Mouse (Mus musculus): ENCODE data around the gene Slc5a5.

The Slc5a5 gene

GRCm38 (mm10) chr8:70892022-70892895 lies at the start of gene Slc5a5:
TSS of gene Slc5a5 (minus strand) at chr8:70892757.
- DNase-seq, result no peak

- no peak for DNase-seq
Observed at GRCm38 (mm10) chr8:70941478-70941877, 48.9 kb upstream of the Slc5a5 start.

GRCm38 (mm10) chr8:70937200-70937599 lies 44.6 kb upstream of the Slc5a5 start:
- no peak for DNase-seq

- no peak for DNase-seq
Observed at GRCm38 (mm10) chr8:70934786-70935185, 42.2 kb upstream of the Slc5a5 start.

GRCm38 (mm10) chr8:70933036-70933435 lies 40.5 kb upstream of the Slc5a5 start:
- DNase-seq, result no peak

- DNase-seq, result no peak
Observed at GRCm38 (mm10) chr8:70931731-70932130, 39.2 kb upstream of the Slc5a5 start.

DNA sequence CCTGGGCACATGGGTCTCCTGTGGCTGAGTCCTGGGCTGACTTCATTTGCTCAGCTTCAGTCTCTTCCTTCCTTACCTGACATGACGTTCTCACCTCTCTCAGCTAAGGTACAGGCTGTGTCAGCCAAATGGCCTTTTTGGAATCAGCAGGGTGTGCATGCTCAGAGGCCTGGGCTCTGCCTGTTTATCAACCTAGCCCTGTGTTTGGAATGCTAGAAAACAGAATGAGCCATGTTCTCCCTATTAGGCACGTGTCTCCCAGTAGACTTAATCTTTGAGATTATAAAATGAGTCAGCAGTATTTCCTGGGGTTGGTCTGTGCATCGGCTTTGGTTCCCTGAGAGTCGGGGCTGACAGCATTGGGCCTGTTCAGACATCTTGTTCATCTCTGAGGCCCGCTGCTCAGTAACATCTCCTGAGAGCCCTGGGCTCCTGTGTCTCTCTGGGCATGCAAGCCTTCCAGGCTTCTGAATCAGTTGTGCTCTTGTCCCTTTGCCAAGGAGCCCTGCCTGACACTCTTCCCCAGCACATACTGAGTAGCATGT lies 36.3 kb upstream of the Slc5a5 start:
- DNase-seq, result no peak

GRCm38 (mm10) chr8:70928096-70928495 lies 35.5 kb upstream of the Slc5a5 start:
- DNase-seq, result peak; percentile 14

DNA sequence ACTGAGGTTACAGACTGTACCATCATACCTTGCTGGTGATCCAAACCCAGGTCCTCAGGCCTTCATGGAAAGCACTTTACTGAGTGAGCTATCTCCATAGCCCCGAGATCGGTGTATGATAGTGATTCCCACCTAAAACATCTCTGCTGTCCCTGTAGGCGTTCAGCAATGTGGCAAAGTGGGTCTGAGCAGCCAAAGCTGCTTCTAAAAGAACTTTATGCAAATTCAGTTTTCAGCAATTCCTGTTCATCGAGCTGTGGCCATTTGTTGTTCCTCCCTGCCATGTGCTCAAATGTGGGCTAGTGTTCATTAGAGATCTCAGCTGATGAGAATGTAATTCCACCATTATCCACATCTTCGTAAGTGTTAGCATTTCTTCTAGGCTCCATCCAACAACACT lies 33.8 kb upstream of the Slc5a5 start:
- DNase-seq, result no peak

GRCm38 (mm10) chr8:70925754-70926153 lies 33.2 kb upstream of the Slc5a5 start:
- DNase-seq, result no peak

DNA sequence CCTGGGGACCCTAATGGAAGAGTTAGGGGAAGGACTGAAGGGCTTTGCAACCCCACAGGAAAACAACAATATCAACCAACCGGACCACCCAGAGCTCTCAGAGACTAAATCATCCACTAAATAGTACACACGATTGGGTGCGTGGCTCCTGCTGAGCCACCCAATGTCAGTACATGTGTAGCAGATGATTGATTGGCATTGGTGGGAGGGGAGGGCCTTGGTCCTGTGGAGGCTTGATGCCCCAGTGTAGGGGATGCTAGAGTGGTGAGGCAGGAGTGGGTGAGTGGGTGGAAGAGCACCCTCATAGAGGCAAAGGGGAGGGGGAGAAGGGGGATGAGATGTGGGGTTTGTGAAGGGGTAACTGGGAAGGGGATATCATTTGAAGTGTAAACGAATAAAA lies 31.6 kb upstream of the Slc5a5 start:
- DNase-seq, result no peak

- DNase-seq, result no peak
Observed at GRCm38 (mm10) chr8:70920049-70920922, 27.7 kb upstream of the Slc5a5 start.

DNA sequence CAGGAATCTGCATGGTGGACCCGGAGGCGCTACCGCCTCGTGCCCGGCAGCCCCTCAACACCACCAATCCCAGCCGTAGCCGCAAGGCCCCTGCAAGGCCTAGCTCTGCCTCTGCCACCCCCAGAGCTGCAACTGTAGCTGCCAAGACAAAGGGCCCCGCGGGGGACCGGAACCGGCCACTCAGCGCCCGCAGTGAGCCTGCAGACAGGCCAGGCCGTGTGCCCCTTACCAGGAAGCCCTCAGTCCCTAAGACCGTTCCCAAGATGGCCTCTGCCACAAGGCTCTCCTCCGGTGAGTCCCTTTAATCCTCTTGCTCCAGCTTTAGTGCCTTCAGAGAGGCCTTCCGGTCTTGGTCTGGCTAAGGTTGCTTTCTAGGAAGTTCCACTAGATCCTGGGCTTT lies 22.1 kb upstream of the Slc5a5 start:
- DNase-seq, result no peak

DNA sequence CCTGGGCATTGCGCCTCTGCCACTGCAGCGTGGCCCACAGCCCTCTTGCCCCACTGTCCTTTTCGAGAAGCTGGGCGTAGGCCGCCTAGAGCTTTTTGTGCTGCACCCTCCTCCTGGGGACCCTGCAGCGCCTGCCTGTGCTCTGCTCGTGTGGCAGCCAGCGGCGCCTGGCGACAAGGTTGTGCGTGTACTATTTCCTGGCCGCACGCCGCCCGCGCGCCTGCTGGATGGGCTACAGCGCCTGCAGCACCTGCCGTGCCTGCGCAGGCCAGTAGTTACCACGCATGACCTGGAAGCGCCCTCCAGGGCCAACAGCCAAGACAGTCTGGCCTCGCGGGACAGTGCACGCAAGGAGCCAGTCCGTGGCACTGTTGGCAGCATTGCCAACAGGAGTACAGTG lies 21.0 kb upstream of the Slc5a5 start:
- no peak for DNase-seq

DNA sequence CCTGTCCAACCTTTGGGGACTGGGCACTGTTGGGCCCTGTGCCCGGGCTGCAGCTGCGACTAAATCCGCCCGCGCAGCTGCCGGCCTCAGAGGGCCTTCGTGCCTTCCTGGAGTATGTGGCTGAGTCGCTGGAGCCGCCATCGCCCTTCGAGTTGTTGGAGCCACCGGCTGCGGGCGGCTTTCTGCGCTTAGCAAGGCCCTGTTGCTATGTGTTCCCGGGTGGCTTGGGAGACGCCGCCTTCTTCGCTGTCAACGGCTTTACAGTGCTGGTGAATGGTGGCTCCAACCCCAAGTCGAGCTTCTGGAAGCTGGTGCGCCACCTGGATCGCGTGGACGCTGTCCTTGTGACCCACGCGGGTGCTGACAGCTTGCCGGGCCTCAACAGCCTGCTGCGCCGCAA lies 20.4 kb upstream of the Slc5a5 start:
- DNase-seq, result no peak

GRCm38 (mm10) chr8:70911596-70911995 lies 19.0 kb upstream of the Slc5a5 start:
- no peak for DNase-seq

DNA sequence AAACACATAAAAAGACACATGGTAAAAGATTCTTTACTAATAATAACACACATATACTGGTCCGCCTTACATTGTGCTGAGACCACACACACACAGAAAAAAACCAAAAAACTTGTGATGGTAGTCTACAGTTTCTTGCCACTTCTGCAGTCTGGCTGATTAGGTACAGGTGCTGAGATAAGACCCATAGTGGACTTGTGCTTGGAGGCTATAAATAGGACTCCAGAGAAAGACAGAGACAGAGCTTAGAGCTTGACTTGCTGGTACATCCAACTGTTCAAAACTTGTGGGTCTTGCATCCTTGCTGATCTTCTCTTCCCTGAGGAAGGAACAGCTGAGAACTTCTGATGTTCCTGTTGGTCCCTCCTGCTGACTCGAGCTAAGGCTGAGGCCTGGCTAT lies 15.0 kb upstream of the Slc5a5 start:
- DNase-seq, result no peak

- DNase-seq, result peak; percentile 76
Observed at GRCm38 (mm10) chr8:70905831-70906736, 13.5 kb upstream of the Slc5a5 start, which contains the start of gene Map1s. TSS of gene Map1s (plus strand) at chr8:70905932.

DNA sequence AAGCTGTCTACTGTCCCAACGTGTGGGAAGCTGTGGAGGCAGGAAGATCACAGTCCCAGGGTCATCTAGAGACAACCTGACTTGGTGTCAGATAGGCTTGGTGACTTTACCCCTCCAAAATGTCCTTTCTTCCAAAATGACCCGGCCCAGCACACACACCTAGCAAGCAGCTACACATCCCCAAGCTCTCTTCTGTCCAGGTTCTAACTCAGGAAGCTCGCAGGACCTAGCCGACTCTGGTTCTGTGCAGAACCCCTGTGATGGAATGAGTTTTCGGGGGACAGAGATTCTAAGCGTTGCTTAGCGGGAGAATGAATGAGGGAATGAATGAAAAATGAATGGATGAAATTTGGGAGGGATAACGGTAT lies 12.9 kb upstream of the Slc5a5 start:
- DNase-seq, result no peak

DNA sequence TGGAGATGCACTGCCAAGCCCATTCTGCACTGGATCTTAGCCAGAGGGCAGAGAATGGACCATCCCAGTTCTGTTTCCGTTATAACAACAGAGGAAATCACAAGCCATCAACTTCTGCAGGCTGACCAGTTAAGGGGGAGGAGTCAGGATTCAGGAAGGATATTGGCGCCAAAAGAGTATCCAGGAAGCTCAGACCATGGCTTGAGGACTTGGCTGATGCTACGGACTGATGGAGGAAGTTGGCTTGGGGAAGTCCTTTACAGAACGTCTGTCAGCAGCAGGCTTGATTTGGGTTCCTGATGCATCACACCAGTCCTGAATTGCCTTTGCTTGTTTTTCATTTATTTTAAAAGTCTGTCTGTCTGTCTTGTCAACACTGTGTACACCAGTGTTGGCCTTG lies 12.0 kb upstream of the Slc5a5 start:
- peak; percentile 88 for DNase-seq

DNA sequence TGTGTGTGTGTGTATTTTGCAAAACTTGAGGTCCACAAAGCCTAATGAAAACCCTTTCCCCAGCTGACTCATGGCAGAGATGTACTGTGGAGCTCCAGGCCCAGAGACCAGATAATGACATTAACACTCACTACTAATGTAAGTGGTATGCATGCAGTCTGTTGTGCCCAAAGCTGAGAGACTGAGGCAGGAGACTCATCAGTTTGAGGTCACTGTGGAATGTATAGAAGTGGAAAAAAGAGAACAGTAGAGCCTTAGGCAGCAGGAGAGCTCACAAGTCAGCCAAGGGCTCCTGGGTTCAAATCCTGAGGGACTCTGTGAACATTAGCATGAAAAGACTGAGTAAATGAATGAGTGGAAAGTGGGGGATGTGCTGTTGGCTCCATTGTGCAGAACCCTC lies 11.0 kb upstream of the Slc5a5 start:
- DNase-seq, result no peak

DNA sequence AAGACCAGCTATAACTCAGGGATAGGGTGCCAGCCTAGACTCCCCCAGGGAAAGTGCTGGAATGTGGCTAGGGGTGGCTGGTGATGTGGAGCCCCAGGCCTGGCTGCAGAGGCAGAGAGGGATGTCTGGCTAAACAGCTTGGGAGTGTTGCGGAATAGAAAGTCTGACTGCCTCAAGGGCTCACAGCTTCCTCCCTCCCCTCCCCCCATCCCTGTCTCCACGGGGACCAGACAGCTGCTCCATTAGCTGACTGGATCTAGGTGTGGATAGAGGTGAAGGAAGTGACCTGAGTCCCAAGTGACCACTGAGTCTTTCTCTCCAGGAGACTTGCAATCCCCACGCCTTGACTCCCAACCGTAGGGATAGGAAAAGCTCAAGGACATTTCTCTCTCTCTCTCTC lies 10.6 kb upstream of the Slc5a5 start:
- DNase-seq, result no peak

DNA sequence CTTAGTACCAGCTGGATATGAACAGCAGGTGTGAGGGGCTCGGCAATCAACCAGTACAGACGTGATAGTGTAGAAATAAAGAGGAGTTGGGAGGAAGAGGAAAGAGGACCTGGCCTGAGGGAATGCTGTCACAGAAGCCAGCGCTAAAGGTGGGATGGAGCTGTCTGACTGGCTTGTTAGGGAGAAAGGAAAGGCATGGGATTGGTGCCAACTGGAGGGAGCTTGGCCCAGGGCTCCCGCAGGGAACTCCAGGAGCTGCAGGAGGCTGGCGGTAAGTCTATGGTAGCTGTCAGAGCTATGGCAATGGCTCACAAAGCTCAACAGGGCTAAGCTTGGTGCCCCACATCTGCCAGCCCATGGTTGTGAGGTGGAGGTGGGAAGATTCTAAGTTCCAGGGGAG lies 9.7 kb upstream of the Slc5a5 start:
- peak; percentile 23 for DNase-seq

All from lung, postnatal 36 days (tissue).